Mouse (Mus musculus): Measurements from ENCODE around the gene Tex12. TPM values are rescaled to one million over a fixed set of nuclear protein-coding genes. Genes with fewer than 3 reads are reported as not detected.

Gene Tex12
- total RNA-seq, 2 experiments from 2014 or later = not detected

DNA sequence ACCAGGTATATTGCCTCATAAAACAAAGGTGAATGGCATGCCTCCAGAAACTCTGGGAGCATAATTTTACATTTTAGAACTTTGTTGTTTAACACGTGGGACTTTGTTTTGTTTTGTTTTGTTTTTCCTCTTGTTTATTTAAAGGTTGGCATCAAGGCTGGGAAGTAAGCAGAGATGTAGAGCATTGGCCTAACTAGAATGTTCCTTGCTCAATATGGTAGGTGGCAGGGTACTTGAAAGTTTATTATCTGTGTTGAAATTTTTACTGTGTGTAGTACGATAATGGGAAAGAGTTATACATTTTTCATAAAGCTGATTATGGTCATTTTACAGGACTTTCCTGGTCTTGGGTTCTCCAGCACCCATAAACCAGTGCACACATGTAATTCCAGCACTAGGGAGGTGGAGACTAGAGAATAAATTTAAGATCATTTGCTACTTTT lies 814 bp upstream of the Tex12 start:
- DNase-seq (ENCODE audit: low spot score in 2 of 2) = no peak

DNA sequence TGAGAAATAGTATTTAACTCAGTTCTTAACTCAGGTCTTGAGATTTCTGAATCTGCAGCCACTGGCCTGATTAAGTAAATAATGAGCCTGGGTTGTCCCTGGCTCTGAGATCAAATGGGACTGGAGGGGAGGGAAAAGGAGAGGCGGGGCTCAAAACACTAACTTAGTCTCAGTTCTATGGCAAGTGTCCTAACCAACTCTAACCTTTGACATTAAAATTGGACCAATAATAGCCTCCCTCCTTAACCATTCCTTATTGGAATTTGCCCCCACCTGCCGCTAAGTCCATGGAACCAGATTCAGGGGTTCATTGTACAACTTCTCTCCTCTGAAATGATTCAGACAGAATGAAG lies 6.1 kb downstream of the Tex12 start, which contains the start of gene Bco2:
Bco2 (minus strand) TSS at position 88 of the 353 bp plus-strand sequence.
- DNase-seq (ENCODE audit: low spot score in 2 of 2) = no peak

GRCm38 (mm10) chr9:50554241-50555093 lies 6.7 kb downstream of the Tex12 start, which contains the start of gene Il18:
Il18 (plus strand) TSS chr9:50554827.
- DNase-seq (ENCODE audit: low spot score in 2 of 2) = peak; percentile 61 to 88

- DNase-seq (ENCODE audit: low spot score in 2 of 2) = no peak
Measured at GRCm38 (mm10) chr9:50553547-50553946, 7.6 kb downstream of the Tex12 start.

- no peak for DNase-seq (ENCODE audit: low spot score in 2 of 2)
Measured at GRCm38 (mm10) chr9:50552206-50552605, 8.9 kb downstream of the Tex12 start.

GRCm38 (mm10) chr9:50548936-50549335 lies 12.2 kb downstream of the Tex12 start:
- DNase-seq (ENCODE audit: low spot score in 2 of 2) = no peak

GRCm38 (mm10) chr9:50547859-50548478 lies 13.2 kb downstream of the Tex12 start:
- DNase-seq (ENCODE audit: low spot score in 2 of 2) = no peak

- DNase-seq (ENCODE audit: low spot score in 2 of 2) = no peak
Measured at GRCm38 (mm10) chr9:50542401-50542800, 18.7 kb downstream of the Tex12 start.

DNA sequence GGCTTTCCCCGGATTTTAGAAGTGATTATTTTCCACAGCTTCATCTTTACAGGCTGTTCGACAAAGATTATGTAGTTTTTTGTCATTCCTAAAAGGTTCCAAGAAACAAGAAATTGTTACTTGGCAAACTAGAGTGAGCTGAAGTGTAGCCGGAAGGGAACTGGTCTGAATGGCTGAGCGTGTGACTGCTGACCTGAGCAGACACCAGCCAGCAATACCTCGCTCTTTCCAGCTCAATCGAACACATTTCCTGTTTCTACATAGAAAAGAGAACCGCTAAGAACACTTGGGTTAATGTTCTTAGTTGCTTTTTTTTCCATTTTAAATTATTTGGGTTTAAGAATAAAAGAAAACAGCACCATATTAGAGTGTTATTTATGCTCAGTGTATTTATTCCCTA lies 21.0 kb downstream of the Tex12 start:
- peak in 1 of 2 experiments; percentile 28 for DNase-seq (ENCODE audit: low spot score in 2 of 2)

DNA sequence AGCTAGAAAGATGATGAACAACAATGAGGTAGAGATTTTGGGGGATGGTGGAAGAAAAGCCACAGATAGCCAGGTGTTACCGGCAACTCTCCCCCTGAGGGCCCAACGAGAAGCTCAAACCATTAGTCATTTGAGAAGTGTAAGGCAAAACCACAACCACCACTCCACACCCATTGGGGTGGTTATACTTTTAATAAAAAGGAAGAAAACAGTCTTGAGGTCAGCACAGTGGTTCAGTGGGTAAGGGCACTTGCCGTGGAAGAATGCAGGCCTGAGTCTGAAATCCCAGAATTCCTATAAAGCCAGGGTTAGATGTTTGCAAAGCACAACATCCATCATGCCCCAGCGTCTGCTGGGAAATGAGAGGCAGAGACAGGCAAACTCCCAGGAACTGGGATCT lies 23.8 kb downstream of the Tex12 start:
- no peak for DNase-seq (ENCODE audit: low spot score in 2 of 2)

GRCm38 (mm10) chr9:50536603-50537135 lies 24.5 kb downstream of the Tex12 start:
- no peak for DNase-seq (ENCODE audit: low spot score in 2 of 2)

DNA sequence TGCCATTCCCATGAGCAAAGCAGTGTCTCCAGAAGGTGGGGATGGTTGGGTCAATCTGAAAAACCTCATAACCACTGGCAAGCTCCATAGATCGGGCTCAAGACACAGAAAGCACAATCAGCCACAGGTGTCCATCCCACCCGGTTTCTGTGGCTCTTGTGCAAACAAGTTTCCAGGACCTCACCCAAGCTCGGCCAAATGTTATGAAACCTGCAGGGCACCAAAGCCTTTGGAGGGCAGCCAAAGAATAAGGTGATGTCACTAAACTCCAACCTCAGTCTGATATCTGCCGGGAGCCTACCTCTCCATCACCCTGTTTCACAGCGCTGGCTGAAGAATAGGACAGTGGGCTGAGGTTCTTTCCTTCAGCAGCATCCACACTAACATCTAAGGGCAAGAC lies 25.2 kb downstream of the Tex12 start:
- no peak for DNase-seq (ENCODE audit: low spot score in 2 of 2)

GRCm38 (mm10) chr9:50533791-50534190 lies 27.3 kb downstream of the Tex12 start:
- no peak for DNase-seq (ENCODE audit: low spot score in 2 of 2)

- DNase-seq (ENCODE audit: low spot score in 2 of 2) = no peak
Measured at GRCm38 (mm10) chr9:50533328-50533727, 27.8 kb downstream of the Tex12 start.

DNA sequence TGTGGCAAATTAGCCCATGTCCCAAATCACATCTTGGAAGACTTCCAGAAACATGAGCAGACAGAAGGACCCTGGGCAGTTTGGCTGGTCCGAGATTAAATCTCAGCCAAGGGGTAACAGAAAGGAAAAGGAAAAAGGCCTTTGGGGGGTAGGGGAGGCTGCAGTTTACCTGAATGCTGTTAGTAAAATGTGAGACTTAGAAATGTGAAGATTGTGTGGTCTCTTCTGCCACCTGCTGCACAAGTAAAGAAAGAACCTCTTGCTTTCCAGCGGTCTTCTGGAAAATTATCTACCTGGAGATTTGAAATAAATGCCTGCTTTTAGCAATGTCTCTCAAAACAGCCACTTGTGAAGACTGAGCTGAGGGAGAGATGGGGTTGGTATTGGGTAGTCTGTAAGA lies 30.2 kb downstream of the Tex12 start:
- DNase-seq (ENCODE audit: low spot score in 2 of 2) = peak; percentile 33 to 39

- DNase-seq (ENCODE audit: low spot score in 2 of 2) = peak; percentile 98 to 99
Measured at GRCm38 (mm10) chr9:50528293-50528892, 32.7 kb downstream of the Tex12 start, which contains the start of gene Pts. Pts (minus strand) TSS chr9:50528724.

- DNase-seq (ENCODE audit: low spot score in 2 of 2) = no peak
Measured at GRCm38 (mm10) chr9:50527860-50528259, 33.3 kb downstream of the Tex12 start.

GRCm38 (mm10) chr9:50525585-50525984 lies 35.5 kb downstream of the Tex12 start:
- no peak for DNase-seq (ENCODE audit: low spot score in 2 of 2)

DNA sequence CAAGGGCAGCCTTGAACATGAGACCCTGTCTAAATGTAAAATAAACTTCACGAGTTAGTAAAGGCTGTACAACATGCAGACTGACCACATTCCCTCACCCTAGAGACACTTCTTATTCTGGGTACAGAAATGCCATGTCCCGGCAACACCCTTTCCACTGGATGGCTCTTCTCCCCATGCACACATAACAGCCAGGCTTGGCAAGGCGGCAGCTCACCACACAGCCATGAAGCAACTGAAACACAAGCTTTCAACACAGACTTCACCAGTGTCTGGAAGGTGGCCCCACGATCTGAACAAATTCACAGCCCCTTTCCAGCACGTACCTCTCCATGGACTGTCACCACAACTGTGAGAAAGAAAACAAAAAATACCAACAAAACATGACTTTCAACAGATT lies 36.2 kb downstream of the Tex12 start:
- no peak for DNase-seq (ENCODE audit: low spot score in 2 of 2)

DNA sequence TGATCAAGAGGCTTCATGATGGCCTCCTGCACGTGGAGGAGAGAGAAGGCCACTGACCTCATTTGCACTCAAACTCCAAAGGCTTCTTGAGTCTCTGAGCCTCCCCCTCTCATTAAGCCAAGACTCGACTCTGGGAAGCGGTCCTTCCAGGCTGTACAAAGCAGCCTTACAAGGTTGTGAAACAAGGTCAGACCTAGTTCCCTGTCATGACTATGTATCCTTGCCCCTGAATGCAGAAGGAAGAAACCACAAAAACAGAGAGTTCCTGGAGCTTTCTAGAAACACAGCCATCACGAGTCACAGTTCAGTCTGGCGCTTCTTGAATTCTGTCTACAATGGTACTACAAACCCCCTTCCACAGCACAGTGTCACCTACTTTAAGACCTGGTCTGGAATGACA lies 38.6 kb downstream of the Tex12 start:
- DNase-seq (ENCODE audit: low spot score in 2 of 2) = no peak

DNA sequence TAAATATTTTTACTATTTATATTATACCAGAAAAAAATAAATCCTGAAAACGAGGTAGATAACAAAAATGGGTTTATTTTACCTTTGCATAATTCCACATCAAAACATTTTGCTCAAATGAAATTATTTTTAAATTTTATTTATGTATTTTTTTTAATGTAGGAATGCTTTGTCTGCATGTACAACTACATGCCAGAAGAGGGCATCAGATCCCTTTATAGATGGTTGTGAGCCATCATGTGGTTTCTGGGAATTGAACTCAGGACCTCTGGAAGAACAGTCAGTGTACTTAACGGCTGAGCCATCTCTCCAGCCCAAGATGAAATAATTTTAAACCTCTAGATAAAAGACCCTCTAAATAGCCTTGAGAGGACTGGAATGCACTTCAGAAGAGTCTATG lies 39.6 kb downstream of the Tex12 start:
- DNase-seq (ENCODE audit: low spot score in 2 of 2) = no peak

- DNase-seq (ENCODE audit: low spot score in 2 of 2) = no peak
Measured at GRCm38 (mm10) chr9:50520748-50521147, 40.4 kb downstream of the Tex12 start.

Measured in layer of hippocampus, postnatal 14 days (tissue).